Mouse (Mus musculus) heart, embryonic 14.5 days (tissue): ENCODE data around the gene Ran. TPM values are rescaled to one million over a fixed set of nuclear protein-coding genes. Genes with fewer than 3 reads are reported as not detected.

Experiments used
- ATAC-seq: fragments of 200-750 bp; cut with Nextera tagmentation; 2 replicates; pipeline ENCODE4 v1.8.0; 2017; ENCODE audit warnings: low read depth, moderate TSS enrichment; ENCODE audit not compliant: insufficient number of reproducible peaks, insufficient read depth, low FRiP score
- H3K27ac ChIP-seq, 2 experiments: fragments of 200-500 bp in 1 of 2; fragments of 300-500 bp in 1 of 2; sonication (generic) in 1 of 2; replicated peaks in 1 of 2; 2 replicates each; pipeline ENCODE4 v1.5.1; 2012 to 2014; ENCODE audit warnings: low read depth in 2 of 2, low read length in 2 of 2, control low read depth in 1 of 2, mild to moderate bottlenecking in 1 of 2, mixed read lengths in 1 of 2; ENCODE audit not compliant: control insufficient read depth in 1 of 2, insufficient read depth in 1 of 2
- H3K27me3 ChIP-seq: fragments of 300-500 bp; sonication (generic); 2 replicates; pipeline ENCODE4 v1.6.1; 2014; ENCODE audit warnings: mild to moderate bottlenecking, low read length, control low read depth; ENCODE audit not compliant: control insufficient read depth, insufficient read depth
- H3K36me3 ChIP-seq: fragments of 300-500 bp; sonication (generic); 2 replicates; pipeline ENCODE4 v1.6.1; 2014; ENCODE audit warnings: mild to moderate bottlenecking, control low read depth, low read length, mixed read lengths; ENCODE audit not compliant: control insufficient read depth, insufficient read depth
- H3K4me1 ChIP-seq, 2 experiments: fragments of 200-500 bp in 1 of 2; fragments of 300-500 bp in 1 of 2; sonication (generic) in 1 of 2; 2 replicates each; pipeline ENCODE4 v1.6.1; 2012 to 2014; ENCODE audit warnings: low read length in 2 of 2, control low read depth in 1 of 2, mixed read lengths in 1 of 2; ENCODE audit not compliant: control insufficient read depth in 2 of 2, insufficient read depth in 2 of 2
- H3K4me2 ChIP-seq: fragments of 300-500 bp; sonication (generic); 2 replicates; pipeline ENCODE4 v1.6.1; 2014; ENCODE audit warnings: mild to moderate bottlenecking, low read length
- H3K4me3 ChIP-seq, 2 experiments: fragments of 200-500 bp in 1 of 2; fragments of 300-500 bp in 1 of 2; sonication (generic) in 1 of 2; 2 replicates each; pipeline ENCODE4 v1.5.1; 2012 to 2014; ENCODE audit warnings: low read length in 2 of 2, mild to moderate bottlenecking in 2 of 2, control low read depth in 1 of 2, low read depth in 1 of 2, moderate library complexity in 1 of 2; ENCODE audit not compliant: control insufficient read depth in 1 of 2, insufficient read depth in 1 of 2
- H3K9ac ChIP-seq: fragments of 300-500 bp; sonication (generic); 2 replicates; pipeline ENCODE4 v1.6.1; 2014; ENCODE audit warnings: mild to moderate bottlenecking, low read length
- H3K9me3 ChIP-seq: fragments of 300-500 bp; sonication (generic); 2 replicates; pipeline ENCODE4 v1.6.1; 2016; ENCODE audit warnings: low read length, control low read depth; ENCODE audit not compliant: control insufficient read depth
- WGBS: fragments of 180-500 bp; shearing (Covaris S2); extraction: QIAGEN DNeasy Blood & Tissue Kit; methylation state at CpG from one replicate; pipeline ENCODE4 v1.1.7; 2014; 5-methylcytosine and 5-hydroxymethylcytosine counted together
- polyA plus RNA-seq: library from polyadenylated mRNA; unstranded; fragments of >200 nt; fragmentation: Nextera tagmentation; extraction: Ambion mirVana; gene quantifications from 2 replicates; pipeline ENCODE4 v1.2.1, GENCODE M21; 2014

Gene Ran
- polyA plus RNA-seq, 1 experiment from 2014 or later, result 339 TPM

DNA sequence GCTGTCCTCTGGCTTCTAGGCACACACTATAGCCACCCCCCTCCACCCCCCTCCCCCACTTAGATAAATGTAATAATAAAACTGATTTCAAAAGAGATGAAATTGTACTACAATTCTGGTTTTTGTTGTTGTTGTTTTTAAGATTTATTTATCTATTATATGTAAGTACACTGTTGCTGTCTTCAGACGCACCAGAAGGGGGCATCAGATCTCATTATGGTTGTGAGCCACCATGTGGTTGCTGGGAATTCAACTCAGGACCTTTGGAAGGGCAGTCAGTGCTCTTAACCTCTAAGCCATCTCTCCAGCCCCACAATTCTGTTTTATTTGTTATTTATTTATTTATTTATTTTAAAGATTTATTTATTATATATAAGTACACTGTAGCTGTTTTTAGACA, 6.8 kb downstream of the Ran start:
- Histone ChIP-seq H3K4me2 (no peak overlapping the region), H3K4me3 (no peak overlapping the region), H3K27me3 (no peaks in the 10 kb centered on the region), H3K9me3 (no peaks in the 10 kb centered on the region), H3K9ac (no peak overlapping the region), H3K27ac (no peak overlapping the region), H3K4me1 (peaks cover 0 to 3% of the 10 kb centered on the region in 2 experiments; a peak in 2 of 4 replicates), H3K36me3 (peaks cover 40% of the 10 kb centered on the region)
- WGBS, result 67% methylated on average over 1 of the region's 1 CpGs
- ATAC-seq, result no peak

DNA sequence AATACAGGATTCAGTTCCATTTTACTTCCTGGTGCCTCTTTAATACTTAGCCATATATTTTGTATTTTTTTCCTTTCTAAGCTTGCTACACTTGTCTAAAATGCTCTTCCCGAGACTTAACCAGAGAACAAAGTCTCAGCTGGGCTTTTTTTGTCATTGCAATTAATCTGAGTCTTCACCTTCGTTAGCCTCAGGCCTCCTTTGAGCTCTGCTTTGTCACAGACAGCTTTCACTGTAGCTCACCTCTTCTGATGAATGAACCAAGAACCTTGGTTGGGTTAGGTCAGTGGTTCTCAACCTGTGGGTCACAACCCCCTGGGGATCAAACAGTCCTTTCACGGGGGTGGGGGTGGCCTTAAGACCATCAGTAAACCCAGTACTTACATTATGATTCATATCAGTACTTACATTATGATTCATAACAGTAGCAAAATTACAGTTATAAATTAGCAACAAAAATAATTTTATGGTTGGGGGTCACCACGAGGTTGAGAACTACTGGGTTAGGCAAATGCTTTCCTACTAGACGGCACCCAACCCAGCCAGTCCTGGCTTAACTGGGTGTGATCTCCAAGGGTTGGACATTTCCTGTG, 9.4 kb downstream of the Ran start:
- Histone ChIP-seq H3K4me2 (no peak overlapping the region), H3K9ac (no peak overlapping the region), H3K4me1 (no peaks in the 10 kb centered on the region), H3K27ac (no peak overlapping the region), H3K9me3 (no peaks in the 10 kb centered on the region), H3K4me3 (no peak overlapping the region), H3K27me3 (no peaks in the 10 kb centered on the region), H3K36me3 (peaks cover 16% of the 10 kb centered on the region)
- 68% methylated on average over 5 of the region's 5 CpGs for WGBS
- no peak for ATAC-seq

GRCm38 (mm10) chr5:129036678-129037077, 16.8 kb downstream of the Ran start:
- Histone ChIP-seq H3K27me3 (no peaks in the 10 kb centered on the region), H3K4me3 (no peak overlapping the region), H3K9ac (no peak overlapping the region), H3K4me1 (no peaks in the 10 kb centered on the region), H3K27ac (no peak overlapping the region), H3K36me3 (no peaks in the 10 kb centered on the region), H3K4me2 (no peak overlapping the region), H3K9me3 (no peaks in the 10 kb centered on the region)
- ATAC-seq, result no peak
- WGBS, result 86% methylated on average over 5 of the region's 5 CpGs

- WGBS, result 72% methylated on average over 7 of the region's 7 CpGs
- no peak overlapping the region for H3K4me2 ChIP-seq
- no peak overlapping the region for H3K4me3 ChIP-seq
- H3K9ac ChIP-seq, result no peak overlapping the region
- no peaks in the 10 kb centered on the region for H3K36me3 ChIP-seq
- ATAC-seq, result no peak
- H3K27ac ChIP-seq, result no peak overlapping the region
- H3K9me3 ChIP-seq, result no peaks in the 10 kb centered on the region
- no peaks in the 10 kb centered on the region for H3K4me1 ChIP-seq
- H3K27me3 ChIP-seq, result no peaks in the 10 kb centered on the region
Observed at GRCm38 (mm10) chr5:129037739-129038138, 17.9 kb downstream of the Ran start.

DNA sequence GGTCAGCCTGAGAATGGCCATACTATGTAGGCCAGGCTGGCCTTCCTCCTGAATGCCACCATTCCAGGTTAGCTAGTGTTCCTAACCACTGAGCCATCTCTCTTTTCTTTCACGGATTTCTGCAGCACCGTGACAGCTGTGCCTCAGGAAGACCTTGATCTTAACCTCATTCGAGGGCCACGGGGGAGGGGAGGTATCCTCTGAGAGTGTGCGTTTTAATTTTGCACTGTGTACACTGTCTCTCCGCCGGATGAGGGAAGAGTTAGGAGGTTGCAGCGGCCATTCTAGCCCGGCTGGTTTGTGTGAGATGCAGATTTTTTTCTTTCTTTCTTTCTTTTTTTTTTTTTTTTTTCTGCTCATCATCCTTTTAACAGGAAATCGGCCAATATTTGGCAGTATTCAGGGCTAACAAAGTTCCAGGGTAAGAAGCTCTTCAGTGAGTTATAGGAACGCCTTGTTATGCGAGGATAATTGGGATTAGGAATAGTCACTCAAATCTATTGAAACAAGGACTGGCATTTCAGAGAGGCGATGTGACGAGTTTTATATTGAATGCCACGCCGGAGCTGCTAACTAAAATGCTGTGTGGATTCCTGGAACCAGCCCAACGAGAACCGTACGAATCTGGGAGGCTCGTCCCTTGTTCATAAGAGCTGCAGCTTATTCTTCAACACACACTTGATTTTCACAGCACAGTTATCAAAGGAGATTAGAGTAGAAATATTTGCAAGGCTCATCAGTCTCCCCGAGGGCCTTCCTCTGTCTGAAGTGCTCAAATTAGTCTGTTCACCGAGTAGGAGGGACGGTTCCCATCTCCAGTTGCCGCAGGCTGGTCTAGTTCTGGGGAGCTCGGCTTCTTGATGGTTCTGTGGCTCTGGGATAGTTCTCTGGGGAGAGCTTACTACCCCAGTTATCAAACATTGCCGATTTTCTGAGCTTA, 26.0 kb downstream of the Ran start:
- Histone ChIP-seq H3K4me3 (no peak overlapping the region), H3K4me1 (no peaks in the 10 kb centered on the region), H3K9me3 (no peaks in the 10 kb centered on the region), H3K9ac (no peak overlapping the region), H3K27ac (no peak overlapping the region), H3K27me3 (no peaks in the 10 kb centered on the region), H3K36me3 (no peaks in the 10 kb centered on the region), H3K4me2 (no peak overlapping the region)
- WGBS, result 56% methylated on average over 26 of the region's 26 CpGs
- ATAC-seq, result no peak

DNA sequence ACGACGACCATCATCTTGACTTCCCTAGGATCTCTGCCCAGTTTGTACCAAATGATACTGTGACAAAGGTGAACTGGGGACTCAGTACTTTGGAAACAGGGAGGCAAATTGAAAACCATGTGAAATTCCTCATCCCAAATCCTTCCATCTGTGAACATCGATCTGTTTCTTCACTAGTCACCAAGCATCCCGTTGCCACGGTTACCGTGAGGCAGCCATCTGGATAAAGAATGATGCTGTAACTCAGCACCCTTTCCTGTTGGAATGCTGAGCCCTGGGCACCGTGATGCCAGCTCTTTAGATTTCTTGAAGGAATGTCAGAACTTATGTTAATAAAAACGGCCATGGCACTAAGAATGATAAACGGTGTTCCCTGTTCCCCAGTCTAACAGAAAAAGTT, 29.5 kb downstream of the Ran start:
- WGBS, result 77% methylated on average over 9 of the region's 9 CpGs
- H3K9ac ChIP-seq, result no peak overlapping the region
- no peaks in the 10 kb centered on the region for H3K27me3 ChIP-seq
- H3K4me1 ChIP-seq, result no peaks in the 10 kb centered on the region
- no peaks in the 10 kb centered on the region for H3K36me3 ChIP-seq
- no peaks in the 10 kb centered on the region for H3K9me3 ChIP-seq
- ATAC-seq, result no peak
- no peak overlapping the region for H3K4me3 ChIP-seq
- H3K27ac ChIP-seq, result no peak overlapping the region
- H3K4me2 ChIP-seq, result no peak overlapping the region

DNA sequence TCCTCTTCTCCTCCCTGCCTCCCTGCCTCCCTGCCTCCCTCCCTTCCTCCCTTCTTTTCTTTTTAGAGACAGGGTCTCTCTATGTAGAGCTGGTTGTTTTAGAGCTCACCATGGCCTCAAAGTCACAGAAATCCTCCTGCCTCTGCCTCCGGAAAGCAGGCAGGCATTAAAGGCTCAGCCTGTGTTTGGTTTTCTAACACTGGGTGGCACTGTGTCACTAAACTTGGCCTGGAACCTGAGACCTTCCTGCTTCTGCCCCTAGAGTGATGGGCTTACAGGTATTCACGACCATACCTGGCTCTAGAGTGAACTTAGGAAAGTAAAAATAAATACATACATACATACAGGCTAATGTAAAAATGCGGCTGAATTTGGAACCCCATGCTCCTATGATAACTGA, 32.0 kb downstream of the Ran start:
- Histone ChIP-seq H3K9ac (no peak overlapping the region), H3K27me3 (no peaks in the 10 kb centered on the region), H3K27ac (no peak overlapping the region), H3K4me3 (no peak overlapping the region), H3K4me1 (no peaks in the 10 kb centered on the region), H3K36me3 (no peaks in the 10 kb centered on the region), H3K4me2 (no peak overlapping the region), H3K9me3 (no peaks in the 10 kb centered on the region)
- 70% methylated on average over 3 of the region's 3 CpGs for WGBS
- ATAC-seq, result no peak
